9 mouse cellular contexts compared by ENCODE assay signal in the genomic region with DNA sequence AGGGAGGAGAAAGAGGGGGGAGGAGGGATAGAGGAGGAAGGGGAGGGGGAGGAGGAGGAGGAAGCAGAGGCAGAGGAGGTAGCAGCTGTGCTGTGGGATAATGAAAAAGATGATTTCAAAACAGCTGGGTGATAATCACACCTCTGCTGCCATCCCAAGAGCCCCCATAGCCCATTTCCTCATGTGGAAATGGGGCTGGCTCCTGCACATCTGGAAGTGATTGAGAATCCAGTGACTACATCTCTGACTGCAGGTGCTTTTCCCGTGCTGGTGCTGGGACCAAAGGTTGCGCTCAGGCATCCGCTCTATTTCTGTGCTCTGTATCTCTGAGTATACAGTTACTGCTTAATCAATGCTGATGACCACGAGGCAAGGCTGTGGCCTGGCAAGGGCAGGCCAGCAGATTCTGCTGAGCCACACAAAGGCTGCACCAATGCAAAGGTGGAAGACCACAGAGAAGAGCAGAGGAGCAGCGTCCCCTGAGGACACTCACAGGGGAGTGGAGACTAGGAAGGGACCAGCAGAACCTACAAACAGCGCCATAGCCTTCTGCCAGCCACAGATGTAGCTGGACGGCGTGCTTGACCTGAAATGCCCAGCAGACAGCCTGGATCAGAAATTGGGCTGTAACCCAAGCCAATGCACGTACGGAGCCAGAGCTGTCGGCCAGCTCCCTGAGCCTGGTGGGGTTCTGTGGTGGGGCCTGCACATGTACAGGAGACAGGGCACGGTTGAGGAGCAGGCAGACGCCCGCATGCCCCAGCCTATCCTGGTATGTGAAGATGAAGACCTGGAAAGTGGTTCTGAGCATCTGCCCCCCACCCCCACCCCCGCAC.
A peak's percentile ranks its signal among the peaks of the same experiment; 100 is the strongest.
DNase-seq lines count a peak whose midpoint lies in the region; ATAC-seq and TF ChIP-seq lines count a peak whose summit lies in the region.
"Had no signal": no experiment of that assay in that cellular context is flagged by ENCODE, and none has a peak within 500 bp of the region (broad histone marks: within the 10 kb centered on the region; RNA-seq: fewer than 3 reads in every experiment).

No protein-coding gene starts in this region.

- TF ChIP-seq EP300 in heart, postnatal 0 days (IDR thresholded peaks at IDR 0.05; ENCODE audit: low read depth) = no peak

- DNase-seq in adrenal gland, postnatal 14 days = peak; percentile 42
- DNase-seq in adrenal gland, postnatal 25 days = no peak
- peak; percentile 58 for DNase-seq in Muller cell, postnatal 12 days (ENCODE audit: inconsistent ontology term)
- peak; percentile 59 for DNase-seq in embryo, embryonic 11 days
- no peak for DNase-seq in heart, postnatal 0 days (ENCODE audit: low spot score)
- no peak for DNase-seq in lung, adult 18-20 months
- DNase-seq in left cerebral cortex, postnatal 10 days (ENCODE audit: extremely low spot score in 1 of 2, low spot score in 2 of 2) = no peak
- DNase-seq in lung, postnatal 36 days = no peak

- no peak for TF ChIP-seq CTCF in heart, postnatal 0 days (IDR thresholded peaks at IDR 0.05; ENCODE audit: low read depth)

- no peaks in the 10 kb centered on the region for H3K36me3 ChIP-seq in heart, postnatal 0 days (replicated peaks; ENCODE audit: control insufficient read depth, insufficient read depth, low read length)
- H3K36me3 ChIP-seq: stomach, embryonic 15.5 days had no signal

- intact Hi-C loops in left cerebral cortex, postnatal 10 days (cut with DNase I) = no loop called here

- no peaks in the 10 kb centered on the region for H3K27me3 ChIP-seq in heart, postnatal 0 days (ENCODE audit: control insufficient read depth, insufficient read depth, low read length)
- H3K27me3 ChIP-seq: stomach, embryonic 15.5 days had no signal

- H3K4me2 ChIP-seq in heart, postnatal 0 days (ENCODE audit: low read depth, low read length) = no peak overlapping the region
- H3K4me2 ChIP-seq: stomach, embryonic 15.5 days had no signal

- H3K9ac ChIP-seq in heart, postnatal 0 days (replicated peaks; ENCODE audit: low read depth, low read length) = 0 out of 2 replicates have a peak overlapping the region, but pooled peaks have one; percentile 5
- H3K9ac ChIP-seq: stomach, embryonic 15.5 days had no signal

- 0 out of 2 replicates have a peak, but pooled peaks have one; percentile 21 for ATAC-seq in heart, postnatal 0 days (ENCODE audit: insufficient read depth, low read depth)

- H3K9me3 ChIP-seq in heart, postnatal 0 days (replicated peaks; ENCODE audit: control insufficient read depth, low read length) = no peaks in the 10 kb centered on the region
- H3K9me3 ChIP-seq: stomach, embryonic 15.5 days had no signal

- peaks cover 25% of the 10 kb centered on the region for H3K4me1 ChIP-seq in heart, postnatal 0 days (ENCODE audit: control insufficient read depth, insufficient read depth)
- H3K4me1 ChIP-seq: stomach, embryonic 15.5 days had no signal

- no peak overlapping the region for H3K4me3 ChIP-seq in heart, postnatal 0 days (ENCODE audit: low read depth, low read length)
- H3K4me3 ChIP-seq: stomach, embryonic 15.5 days had no signal

- 0 out of 2 replicates have a peak overlapping the region, but pooled peaks have one; percentile 21 for H3K27ac ChIP-seq in heart, postnatal 0 days (ENCODE audit: low read depth)
- H3K27ac ChIP-seq: stomach, embryonic 15.5 days had no signal

- 74% methylated on average over 15 of the region's 15 CpGs for WGBS in heart, postnatal 0 days

Comparison
In these comparisons a context has a peak if more than half of its experiments do, and no peak if none do; other contexts are left out.
1. DNase-seq: peak in adrenal gland, postnatal 14 days (single experiment), Muller cell, postnatal 12 days (single experiment) and embryo, embryonic 11 days (single experiment); none in adrenal gland, postnatal 25 days (single experiment), heart, postnatal 0 days (single experiment), lung, adult 18-20 months (0 of 2), left cerebral cortex, postnatal 10 days (0 of 2) and lung, postnatal 36 days (single experiment).